Mouse (Mus musculus): Measurements from ENCODE around the gene Ryr2.

DNA sequence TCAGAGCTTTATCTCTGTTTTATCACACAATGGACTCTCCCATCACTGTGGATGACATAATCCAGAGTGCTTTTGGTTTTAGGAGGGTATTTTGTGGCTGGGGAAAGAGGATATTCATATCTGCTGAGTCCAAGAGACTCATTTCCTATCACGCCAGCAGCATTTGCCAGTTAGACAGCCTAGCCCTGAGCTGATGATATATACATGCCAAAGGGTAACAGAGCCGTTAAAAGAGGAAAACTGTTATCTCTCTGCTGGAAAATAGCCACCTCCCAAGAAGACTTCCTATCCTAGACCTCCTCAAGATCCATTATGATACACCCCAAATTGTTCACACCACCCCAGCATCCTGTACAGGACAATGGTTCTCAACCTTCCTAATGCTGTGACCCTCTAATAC, 191.1 kb downstream of the Ryr2 start:
- TF ChIP-seq EP300 (IDR thresholded peaks at IDR 0.05; ENCODE audit: low read depth) (peak; percentile 26; the same call in 1 of the 2 replicates), CTCF (IDR thresholded peaks at IDR 0.05; ENCODE audit: low read depth) (no peak)

Measured in liver, embryonic 14.5 days (tissue).